Mouse (Mus musculus): ENCODE measurements around the gene Lingo1.

Gene Lingo1

GRCm38 (mm10) chr9:56664136-56664535, 132.1 kb downstream of the Lingo1 start:
- no peak for DNase-seq

GRCm38 (mm10) chr9:56662946-56663345, 133.3 kb downstream of the Lingo1 start:
- no peak for DNase-seq

- DNase-seq = no peak
Observed at GRCm38 (mm10) chr9:56662405-56662804, 133.9 kb downstream of the Lingo1 start.

- peak; percentile 36 for DNase-seq
Observed at GRCm38 (mm10) chr9:56661217-56661840, 134.9 kb downstream of the Lingo1 start.

- DNase-seq = peak; percentile 42
Observed at GRCm38 (mm10) chr9:56658580-56658979, 137.7 kb downstream of the Lingo1 start.

- DNase-seq = peak; percentile 60
Observed at GRCm38 (mm10) chr9:56657996-56658398, 138.3 kb downstream of the Lingo1 start.

- peak; percentile 52 for DNase-seq
Observed at GRCm38 (mm10) chr9:56656766-56657542, 139.3 kb downstream of the Lingo1 start.

GRCm38 (mm10) chr9:56655167-56655566, 141.1 kb downstream of the Lingo1 start:
- no peak for DNase-seq

GRCm38 (mm10) chr9:56652551-56652950, 143.7 kb downstream of the Lingo1 start:
- DNase-seq = no peak

- DNase-seq = no peak
Observed at GRCm38 (mm10) chr9:56651586-56651985, 144.7 kb downstream of the Lingo1 start.

- no peak for DNase-seq
Observed at GRCm38 (mm10) chr9:56646227-56647025, 149.8 kb downstream of the Lingo1 start.

- DNase-seq = no peak
Observed at GRCm38 (mm10) chr9:56643474-56643873, 152.8 kb downstream of the Lingo1 start.

GRCm38 (mm10) chr9:56638226-56638905, 157.9 kb downstream of the Lingo1 start:
- no peak for DNase-seq

GRCm38 (mm10) chr9:56637403-56637857, 158.8 kb downstream of the Lingo1 start:
- no peak for DNase-seq

GRCm38 (mm10) chr9:56636766-56637402, 159.4 kb downstream of the Lingo1 start:
- peak; percentile 55 for DNase-seq

- peak; percentile 92 for DNase-seq
Observed at GRCm38 (mm10) chr9:56636214-56636613, 160.1 kb downstream of the Lingo1 start.

GRCm38 (mm10) chr9:56635498-56636121, 160.7 kb downstream of the Lingo1 start:
- DNase-seq = peak; percentile 81

GRCm38 (mm10) chr9:56635121-56635497, 161.2 kb downstream of the Lingo1 start:
- peak; percentile 70 for DNase-seq

- no peak for DNase-seq
Observed at GRCm38 (mm10) chr9:56634406-56635120, 161.7 kb downstream of the Lingo1 start.

- peak; percentile 78 for DNase-seq
Observed at GRCm38 (mm10) chr9:56633449-56634225, 162.6 kb downstream of the Lingo1 start.
